Mouse (Mus musculus): Measurements from ENCODE around the gene Spata31d1a. TPM values are rescaled to one million over a fixed set of nuclear protein-coding genes. Genes with fewer than 3 reads are reported as not detected.
A peak's percentile ranks its signal among the peaks of the same experiment; 100 is the strongest.
"Not testable (repeated sequence)": the region's sequence is repeated elsewhere in the genome, so short reads cannot be mapped to it uniquely, and the experiment has no call there.

Gene Spata31d1a
- total and polyA plus RNA-seq, 3 experiments: 0.19 TPM; not detected in 2

GRCm38 (mm10) chr13:59704562-59704961, 5.6 kb downstream of the Spata31d1a start:
- TF ChIP-seq EP300 (IDR thresholded peaks at IDR 0.05; ENCODE audit: low read length) (no peak), KAT2A (IDR thresholded peaks at IDR 0.05; ENCODE audit: insufficient replicate concordance, low read length) (no peak), BHLHE40 (IDR thresholded peaks at IDR 0.05; ENCODE audit: low read depth, low read length) (peak; percentile 44; the same call in 1 of the 2 replicates), RCOR1 (conservative IDR thresholded peaks at IDR 0.05; ENCODE audit: low read depth, low read length) (no peak), ZC3H11A (IDR thresholded peaks at IDR 0.05; ENCODE audit: low read depth, low read length) (no peak), MAFK (IDR thresholded peaks at IDR 0.05; ENCODE audit: insufficient replicate concordance, low read length) (no peak), MAX (IDR thresholded peaks at IDR 0.05; ENCODE audit: low read length) (no peak), CHD2 (IDR thresholded peaks at IDR 0.05; ENCODE audit: low read length) (0 out of 2 replicates have a peak, but pooled peaks have one; percentile 41), USF1 (IDR thresholded peaks at IDR 0.05; ENCODE audit: low read depth, low read length) (no peak), JUND (conservative IDR thresholded peaks at IDR 0.05; ENCODE audit: low read depth, low read length) (no peak), MEF2A (IDR thresholded peaks at IDR 0.05; ENCODE audit: borderline replicate concordance, low read depth, low read length) (no peak), HCFC1 (IDR thresholded peaks at IDR 0.05; ENCODE audit: low read depth, low read length) (no peak), ZKSCAN1 (IDR thresholded peaks at IDR 0.05; ENCODE audit: borderline replicate concordance, low read depth, low read length) (no peak)
- Histone ChIP-seq H3K4me2 (ENCODE audit: insufficient read depth, low read depth, poor library complexity, severe bottlenecking) (no peak overlapping the region), H3K79me2 (replicated peaks; ENCODE audit: control insufficient read depth, extremely low read depth, insufficient read depth, poor library complexity, severe bottlenecking) (no peaks in the 10 kb centered on the region), H3K27ac (ENCODE audit: insufficient read depth, low read depth) (no peak overlapping the region), H3K9ac (ENCODE audit: insufficient read depth, low read depth) (no peak overlapping the region), H3K36me3 (replicated peaks in 1 of 2; ENCODE audit: control insufficient read depth in 1 of 2, insufficient read depth in 1 of 2, low read length in 1 of 2) (no peaks in the 10 kb centered on the region), H3K4me1 (ENCODE audit: control insufficient read depth in 1 of 2, insufficient read depth in 2 of 2) (peaks cover 3 to 6% of the 10 kb centered on the region in 2 experiments; a peak in 3 of 4 replicates), H3K9me3 (replicated peaks; ENCODE audit: low read length) (no peaks in the 10 kb centered on the region), H3K27me3 (replicated peaks) (peaks cover 17% of the 10 kb centered on the region), H3K4me3 (replicated peaks in 1 of 3; ENCODE audit: low read depth in 2 of 3, low read length in 2 of 3, poor library complexity in 1 of 3) (no peak overlapping the region)
- no peak for DNase-seq (ENCODE audit: extremely low read depth)
- dilution Hi-C loops (cut with MboI; ENCODE audit: extremely low pct_ligation_motif_present, extremely low pct_unique_long_range_greater_than_20kb, low sequenced_read_pairs): no loop called here
- in situ Hi-C loops (cut with MboI; ENCODE audit: low pct_ligation_motif_present, low pct_unique_long_range_greater_than_20kb, low sequenced_read_pairs): no loop called here

GRCm38 (mm10) chr13:59703514-59703913, 6.6 kb downstream of the Spata31d1a start:
- Histone ChIP-seq H3K9me3 (replicated peaks; ENCODE audit: low read length) (no peaks in the 10 kb centered on the region), H3K27ac (ENCODE audit: insufficient read depth, low read depth) (no peak overlapping the region), H3K27me3 (replicated peaks) (peaks cover 17% of the 10 kb centered on the region), H3K4me2 (ENCODE audit: insufficient read depth, low read depth, poor library complexity, severe bottlenecking) (no peak overlapping the region), H3K4me3 (replicated peaks in 1 of 3; ENCODE audit: low read depth in 2 of 3, low read length in 2 of 3, poor library complexity in 1 of 3) (no peak overlapping the region), H3K4me1 (ENCODE audit: control insufficient read depth in 1 of 2, insufficient read depth in 2 of 2) (peaks cover 3 to 6% of the 10 kb centered on the region in 2 experiments; a peak in 3 of 4 replicates), H3K79me2 (replicated peaks; ENCODE audit: control insufficient read depth, extremely low read depth, insufficient read depth, poor library complexity, severe bottlenecking) (no peaks in the 10 kb centered on the region), H3K9ac (ENCODE audit: insufficient read depth, low read depth) (no peak overlapping the region), H3K36me3 (replicated peaks in 1 of 2; ENCODE audit: control insufficient read depth in 1 of 2, insufficient read depth in 1 of 2, low read length in 1 of 2) (no peaks in the 10 kb centered on the region)
- TF ChIP-seq BHLHE40 (IDR thresholded peaks at IDR 0.05; ENCODE audit: low read depth, low read length) (no peak), CTCF (conservative IDR thresholded peaks at IDR 0.05 in 1 of 2, IDR thresholded peaks at IDR 0.05 in 1 of 2; ENCODE audit: low read depth in 2 of 2, low read length in 2 of 2) (no peak), JUN (IDR thresholded peaks at IDR 0.05; ENCODE audit: insufficient read depth, low read depth, low read length) (no peak), IRF4 (IDR thresholded peaks at IDR 0.05; ENCODE audit: low read depth, low read length) (no peak), UBTF (IDR thresholded peaks at IDR 0.05; ENCODE audit: low read depth, low read length) (no peak), TBP (conservative IDR thresholded peaks at IDR 0.05; ENCODE audit: low read depth, low read length) (no peak), ZMIZ1 (IDR thresholded peaks at IDR 0.05; ENCODE audit: low read depth, low read length) (no peak)
- in situ Hi-C loops (cut with MboI; ENCODE audit: low pct_ligation_motif_present, low pct_unique_long_range_greater_than_20kb, low sequenced_read_pairs): no loop called here
- no peak for DNase-seq (ENCODE audit: extremely low read depth)
- dilution Hi-C loops (cut with MboI; ENCODE audit: extremely low pct_ligation_motif_present, extremely low pct_unique_long_range_greater_than_20kb, low sequenced_read_pairs): no loop called here

GRCm38 (mm10) chr13:59700137-59700536, 10.0 kb downstream of the Spata31d1a start:
- H3K27me3 ChIP-seq (replicated peaks): peaks cover 17% of the 10 kb centered on the region

More at GRCm38 (mm10) chr13:59700137-59700536, 10.0 kb downstream of the Spata31d1a start:
- H3K36me3 ChIP-seq (replicated peaks in 1 of 2; ENCODE audit: control insufficient read depth in 1 of 2, insufficient read depth in 1 of 2, low read length in 1 of 2); H3K9ac ChIP-seq (ENCODE audit: insufficient read depth, low read depth); H3K27ac ChIP-seq (ENCODE audit: insufficient read depth, low read depth); H3K4me3 ChIP-seq (replicated peaks in 1 of 3; ENCODE audit: low read depth in 2 of 3, low read length in 2 of 3, poor library complexity in 1 of 3); in situ Hi-C loops (cut with MboI; ENCODE audit: low pct_ligation_motif_present, low pct_unique_long_range_greater_than_20kb, low sequenced_read_pairs); H3K4me1 ChIP-seq (ENCODE audit: control insufficient read depth in 1 of 2, insufficient read depth in 2 of 2); H3K79me2 ChIP-seq (replicated peaks; ENCODE audit: control insufficient read depth, extremely low read depth, insufficient read depth, poor library complexity, severe bottlenecking); dilution Hi-C loops (cut with MboI; ENCODE audit: extremely low pct_ligation_motif_present, extremely low pct_unique_long_range_greater_than_20kb, low sequenced_read_pairs); H3K4me2 ChIP-seq (ENCODE audit: insufficient read depth, low read depth, poor library complexity, severe bottlenecking); H3K9me3 ChIP-seq (replicated peaks; ENCODE audit: low read length); DNase-seq (ENCODE audit: extremely low read depth): not testable (repeated sequence)

Measured in CH12.LX (cell line).